Mouse (Mus musculus): ENCODE data around the gene Ifna9.
"Not testable (repeated sequence)": the region's sequence is repeated elsewhere in the genome, so short reads cannot be mapped to it uniquely, and the experiment has no call there.

Gene Ifna9

GRCm38 (mm10) chr4:88592285-88592684, at the start of gene Ifna9:
TSS of gene Ifna9 (minus strand) at chr4:88592385.
- DNase-seq = no peak

GRCm38 (mm10) chr4:88641077-88641831, 49.1 kb upstream of the Ifna9 start:
- peak; percentile 100 for DNase-seq

DNA sequence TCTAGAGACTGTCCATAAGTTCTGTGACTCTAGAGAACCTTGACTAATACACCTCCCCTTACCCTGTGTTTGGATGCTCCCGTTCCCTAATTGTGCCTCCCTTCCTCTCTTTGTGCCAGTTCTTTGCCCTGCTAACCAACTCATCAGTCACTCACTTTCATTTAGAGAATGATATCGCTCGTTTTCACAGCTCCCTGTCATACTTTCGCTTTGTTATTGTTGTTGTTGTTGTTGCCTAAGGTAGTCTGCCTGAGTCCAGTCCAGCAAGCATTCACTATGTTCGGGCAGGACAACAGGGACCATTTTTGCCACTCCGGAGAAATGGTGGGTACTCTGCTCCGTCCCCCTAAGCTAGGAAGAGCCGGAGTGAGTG, 48.5 kb upstream of the Ifna9 start:
- no peak for DNase-seq

- DNase-seq = no peak
Measured at GRCm38 (mm10) chr4:88634311-88634710, 42.1 kb upstream of the Ifna9 start, which contains the start of gene C87499. TSS of gene C87499 (minus strand) at chr4:88634411.

GRCm38 (mm10) chr4:88603276-88603675, 11.1 kb upstream of the Ifna9 start, which contains the start of gene Ifna12:
TSS of gene Ifna12 (minus strand) at chr4:88603376.
- no peak for DNase-seq

DNA sequence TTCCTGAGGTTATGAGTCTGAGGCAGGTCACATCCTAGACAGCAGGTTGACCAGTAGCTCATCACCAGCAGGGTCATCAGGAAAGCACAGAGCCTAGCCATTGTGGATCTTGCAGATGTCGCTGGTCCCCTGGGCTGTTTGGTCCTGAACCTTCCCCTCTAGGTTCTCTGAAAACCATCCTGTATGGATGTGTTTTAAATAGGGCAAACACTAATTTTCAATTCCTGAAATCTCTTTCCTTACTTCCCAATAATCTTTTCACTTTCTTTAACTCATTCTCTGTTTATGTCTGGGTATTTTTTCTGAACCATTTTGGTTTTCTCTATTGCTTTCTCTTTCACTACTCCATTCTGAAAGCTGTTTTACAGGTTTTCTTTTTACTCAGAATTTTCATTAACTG, 20.5 kb downstream of the Ifna9 start, which contains the start of gene Ifna14:
Gene Ifna14, minus strand, starts transcription at position 101 of the 400 bp plus-strand sequence.
- DNase-seq = no peak

- no peak for DNase-seq
Measured at GRCm38 (mm10) chr4:88561791-88562190, 30.4 kb downstream of the Ifna9 start.

DNA sequence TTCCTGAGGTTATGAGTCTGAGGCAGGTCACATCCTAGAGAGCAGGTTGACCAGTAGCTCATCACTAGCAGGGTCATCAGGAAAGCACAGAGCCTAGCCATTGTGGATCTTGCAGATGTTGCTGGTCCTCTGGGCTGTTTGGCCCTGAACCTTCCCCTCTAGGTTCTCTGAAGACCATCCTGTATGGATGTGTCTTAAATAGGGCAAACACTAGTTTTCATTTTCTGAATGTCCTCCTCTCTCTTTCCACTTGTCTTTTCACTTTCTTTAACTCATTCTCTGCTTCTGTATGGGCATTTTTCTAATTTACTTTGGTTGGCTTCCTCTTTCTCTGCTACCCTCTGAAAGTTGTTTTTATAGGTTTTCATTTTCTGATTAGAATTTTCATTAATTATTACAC, 34.0 kb downstream of the Ifna9 start, which contains the start of gene Ifna15:
Gene Ifna15, minus strand, starts transcription at position 101 of the 400 bp plus-strand sequence.
- not testable (repeated sequence) for DNase-seq

GRCm38 (mm10) chr4:88550161-88550945, 41.8 kb downstream of the Ifna9 start:
- DNase-seq = peak; percentile 80

DNA sequence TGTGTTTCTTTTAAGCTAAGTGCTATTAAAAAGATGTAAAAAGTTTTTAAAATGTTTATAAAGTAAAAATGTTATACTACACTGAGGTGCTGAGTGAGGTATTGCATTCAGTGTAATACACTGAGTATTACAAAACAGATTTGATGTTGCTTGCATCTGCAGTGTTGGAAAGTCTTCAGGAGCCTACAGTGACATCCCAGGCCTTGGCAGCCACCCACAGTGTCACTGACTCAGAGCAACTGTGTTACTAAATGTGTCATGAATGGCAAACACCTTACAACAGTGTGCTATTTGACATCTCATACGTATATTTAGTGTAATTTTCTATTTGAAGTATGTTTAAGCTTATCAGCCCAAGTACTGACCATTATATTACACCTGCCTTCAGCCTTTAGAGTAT, 44.2 kb downstream of the Ifna9 start:
- no peak for DNase-seq

- peak; percentile 73 for DNase-seq
Measured at GRCm38 (mm10) chr4:88543649-88544234, 48.4 kb downstream of the Ifna9 start.

All from embryo, embryonic 11 days (tissue).